Mouse (Mus musculus) adrenal gland, postnatal 14 days (tissue): Measurements from ENCODE around the gene E130218I03Rik. TPM values are rescaled to one million over a fixed set of nuclear protein-coding genes. Genes with fewer than 3 reads are reported as not detected.
A peak's percentile ranks its signal among the peaks of the same experiment; 100 is the strongest.

Source experiments
- DNase-seq: peaks from one replicate; pipeline ENCODE4 v3.0.0; 2021; ENCODE audit warnings: mixed read lengths
- long read RNA-seq, 2 experiments: library from polyadenylated mRNA; stranded (forward); transcript quantifications; one replicate each; pipeline ENCODE4 v2.0.0; 2021
- total RNA-seq: library from RNA; stranded (reverse); gene quantifications from 2 replicates; pipeline ENCODE4 v1.2.3, GENCODE M21; 2021

Gene E130218I03Rik
- not detected in 2 replicates for total RNA-seq
- long read RNA-seq, experiment 1, result 0 reads
- long read RNA-seq, experiment 2, result 0 reads

DNA sequence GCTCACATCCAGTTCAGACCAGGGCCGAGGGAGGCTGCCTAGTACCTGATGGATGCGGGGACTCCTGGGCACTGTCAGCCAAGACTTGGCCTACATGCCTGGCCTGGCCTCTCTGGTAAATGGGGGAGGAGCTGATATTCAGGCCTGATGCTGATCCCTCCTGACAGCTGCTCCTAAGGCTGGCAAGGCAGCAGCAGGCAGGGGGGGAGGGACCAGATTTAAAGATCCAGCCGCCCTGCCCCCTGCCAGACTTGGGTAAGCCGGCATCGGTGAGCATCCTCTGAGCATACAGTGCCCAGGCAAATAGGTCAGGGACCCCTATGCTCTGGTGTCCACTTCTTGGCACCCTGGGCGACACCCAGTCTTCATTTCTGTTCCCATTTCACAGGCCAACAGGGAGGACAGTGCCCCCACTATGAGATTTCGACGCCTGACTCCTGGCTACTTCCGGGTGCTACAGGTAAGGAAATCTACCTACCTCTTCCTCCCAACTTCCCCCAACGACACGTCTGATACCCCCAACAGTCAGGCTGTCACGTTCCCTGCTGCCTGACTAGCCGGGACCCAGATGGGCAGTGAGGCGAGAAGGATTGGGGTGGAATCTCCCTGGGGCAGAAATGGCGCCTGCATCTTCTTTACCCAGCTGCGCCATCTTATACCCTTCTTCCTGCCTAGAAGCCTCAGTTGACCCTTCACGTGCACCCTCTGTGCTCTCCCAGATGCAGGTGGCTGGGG lies at the start of gene E130218I03Rik:
E130218I03Rik (plus strand) TSS at position 147 of the 735 bp plus-strand sequence.
- no peak for DNase-seq

DNA sequence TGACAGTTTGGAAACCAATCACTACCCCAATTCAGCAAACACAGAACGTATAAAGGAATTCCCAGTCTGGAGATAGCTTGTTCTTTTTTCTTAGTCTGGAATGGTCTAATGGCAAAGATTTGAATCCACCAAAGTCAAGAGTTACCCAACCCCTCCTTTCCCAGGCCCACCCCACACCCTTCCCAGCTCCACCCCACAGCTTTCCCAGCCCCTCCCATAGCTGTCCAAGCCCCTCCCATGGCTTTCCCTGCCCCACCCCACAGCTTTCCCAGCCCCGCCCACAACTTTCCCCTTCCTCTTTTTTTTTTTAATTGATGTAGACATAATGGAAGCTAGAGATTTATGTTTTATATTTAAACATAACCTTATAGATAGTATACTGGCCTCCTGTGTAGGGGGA lies 44.1 kb upstream of the E130218I03Rik start:
- DNase-seq, result no peak

DNA sequence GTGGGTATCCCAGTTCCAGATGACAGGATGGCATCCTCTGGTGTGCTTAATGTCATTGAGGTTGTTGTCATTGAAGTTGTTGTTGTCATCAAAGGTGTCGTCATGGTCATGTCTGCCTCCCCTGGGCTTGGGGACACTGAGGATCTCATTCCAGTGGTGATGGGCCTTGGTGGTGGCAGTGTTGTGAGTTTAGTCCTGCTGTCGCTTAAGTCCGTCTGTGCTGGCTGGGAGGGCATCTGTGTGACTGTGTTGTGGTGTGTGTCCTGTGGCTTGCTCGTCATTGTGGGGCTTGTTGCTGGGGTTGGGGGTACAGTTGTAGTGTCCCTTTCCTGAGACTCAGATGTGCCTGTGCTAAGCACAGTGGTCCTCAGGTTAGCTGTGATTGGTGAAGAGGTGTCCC lies 40.6 kb upstream of the E130218I03Rik start, which contains the start of gene Gm7534:
Gm7534 (minus strand) TSS at position 101 of the 400 bp plus-strand sequence.
- DNase-seq, result no peak

DNA sequence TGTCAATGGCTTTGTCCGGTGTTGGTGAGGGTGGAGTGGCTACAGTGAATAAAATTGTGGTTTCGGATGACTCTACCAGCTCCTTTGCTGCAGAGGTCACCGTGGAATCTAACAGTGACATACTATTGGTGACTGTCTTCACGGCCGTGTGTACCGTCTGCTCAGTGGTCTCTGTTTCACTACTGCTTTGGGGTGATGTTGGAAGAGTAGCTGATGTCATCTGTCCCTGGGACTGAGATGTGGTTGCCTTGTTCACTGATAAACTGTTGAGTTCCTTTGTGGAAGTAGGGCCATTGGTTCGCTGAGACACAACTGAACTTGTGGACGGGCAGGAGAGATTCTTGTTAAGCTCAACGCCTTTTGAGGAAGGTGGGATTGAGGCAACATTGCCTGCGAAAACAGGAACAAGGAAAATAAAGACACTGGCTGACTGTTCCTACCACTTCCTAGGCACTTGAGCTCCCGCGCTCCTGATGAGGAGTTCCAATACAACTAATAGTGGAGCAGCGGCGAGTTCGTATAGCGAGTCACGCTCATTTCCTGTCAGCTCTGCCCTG lies 40.0 kb upstream of the E130218I03Rik start:
- no peak for DNase-seq

DNA sequence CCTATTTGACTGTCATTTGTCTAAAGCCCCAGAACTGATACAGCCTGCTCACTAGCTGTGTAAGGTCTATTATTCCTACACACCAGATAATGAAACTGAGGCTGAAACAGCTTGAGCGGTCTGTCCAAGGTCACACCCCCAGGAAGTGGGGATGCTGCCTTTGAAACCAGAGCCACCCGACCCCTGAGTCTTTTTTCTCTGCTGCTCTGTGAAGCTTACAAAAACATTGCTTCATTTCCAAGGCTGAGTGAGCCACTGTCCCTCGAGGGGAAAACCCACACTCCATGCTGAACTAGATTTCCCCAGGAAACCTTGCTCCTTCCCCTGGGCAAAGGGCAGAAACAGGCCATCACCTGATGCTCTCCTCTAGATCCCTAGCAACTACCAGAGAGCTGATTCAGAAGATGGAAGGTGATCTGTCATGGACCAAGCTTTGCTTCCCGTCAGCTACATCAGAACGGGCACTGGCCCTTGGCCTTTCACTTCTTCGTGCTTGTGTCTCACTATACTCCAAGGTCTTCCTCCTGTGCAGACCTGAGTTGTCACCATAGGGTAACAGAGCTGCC lies 36.9 kb upstream of the E130218I03Rik start:
- peak; percentile 28 for DNase-seq

DNA sequence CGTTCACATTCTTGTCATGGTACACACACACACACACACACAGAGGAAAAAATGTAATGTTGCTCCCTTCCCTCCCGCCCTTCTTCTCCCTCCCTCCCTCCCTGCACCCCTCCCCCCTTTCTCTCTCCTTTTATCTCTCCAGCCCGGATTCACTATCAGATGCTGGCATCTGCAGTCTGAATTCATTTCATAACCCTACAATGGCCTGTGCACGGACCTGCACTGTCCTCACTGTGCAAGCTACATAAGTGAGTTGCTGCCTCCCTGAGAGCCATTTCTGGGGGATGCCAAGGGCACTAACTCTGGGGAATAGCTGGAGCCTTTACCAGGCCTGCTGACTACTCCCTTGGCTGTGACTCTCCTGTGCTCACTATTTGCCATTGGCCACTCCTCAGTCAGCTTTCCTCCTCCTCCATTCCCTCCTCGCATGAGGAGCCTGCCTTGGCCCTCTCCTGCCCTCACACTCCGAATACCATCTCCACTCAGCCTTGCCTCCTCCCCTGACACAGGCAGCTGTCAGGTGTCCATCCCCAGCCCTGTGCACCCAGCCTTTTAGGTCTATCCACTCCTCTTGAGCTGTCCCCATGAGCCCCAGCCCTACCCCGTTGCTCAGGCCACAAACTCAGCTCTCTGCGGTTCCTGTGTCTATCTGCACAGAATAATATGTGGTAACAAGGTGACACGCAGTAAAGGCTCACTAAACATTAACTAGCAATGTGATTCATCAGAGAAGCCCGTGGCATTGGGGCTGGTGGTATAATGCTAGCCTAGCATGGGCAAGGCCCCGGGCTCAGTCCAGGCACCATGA lies 20.5 kb upstream of the E130218I03Rik start:
- DNase-seq, result no peak

DNA sequence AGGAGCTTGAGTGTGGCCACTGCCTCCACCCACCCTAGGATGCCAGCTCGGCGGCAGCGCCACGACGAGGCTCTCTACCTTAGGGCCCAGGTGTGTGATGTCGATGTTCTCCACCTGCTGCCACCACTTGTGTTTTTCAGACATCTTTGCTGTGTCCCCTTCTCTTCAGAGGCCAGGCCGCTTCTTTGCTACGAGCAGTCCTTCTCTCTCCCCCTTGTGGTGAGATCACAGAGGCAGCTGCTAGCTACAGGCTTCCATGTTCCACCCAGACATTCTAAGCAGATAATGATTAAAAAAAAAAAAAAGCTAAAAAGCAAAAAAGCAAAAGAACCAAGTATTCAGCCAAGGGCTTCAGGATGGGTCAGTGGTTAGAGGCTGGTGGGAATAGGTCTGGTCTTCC lies 16.3 kb upstream of the E130218I03Rik start, which contains the start of gene Catsper4:
Catsper4 (minus strand) TSS at position 190 of the 400 bp plus-strand sequence.
- DNase-seq, result no peak

DNA sequence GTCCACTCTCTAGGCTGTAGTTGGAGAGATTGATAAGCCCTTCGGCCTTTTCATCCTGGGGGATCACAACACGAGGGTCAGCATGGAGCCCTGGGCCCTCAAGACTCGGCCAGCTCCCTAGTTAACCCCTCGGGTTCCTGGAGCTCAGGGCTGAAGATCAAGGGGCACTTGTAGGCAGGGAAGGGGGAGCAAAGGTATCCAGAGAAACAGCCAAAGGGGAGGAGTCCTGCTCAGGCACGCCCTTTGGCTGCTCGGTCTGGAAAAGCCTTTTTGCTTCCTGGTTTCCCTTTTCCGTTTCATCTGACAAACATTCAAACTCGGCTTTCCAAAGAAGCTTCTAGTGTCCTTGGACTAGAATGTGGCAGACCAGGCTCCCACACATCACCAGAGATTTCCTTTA lies 13.0 kb upstream of the E130218I03Rik start:
- DNase-seq, result no peak

DNA sequence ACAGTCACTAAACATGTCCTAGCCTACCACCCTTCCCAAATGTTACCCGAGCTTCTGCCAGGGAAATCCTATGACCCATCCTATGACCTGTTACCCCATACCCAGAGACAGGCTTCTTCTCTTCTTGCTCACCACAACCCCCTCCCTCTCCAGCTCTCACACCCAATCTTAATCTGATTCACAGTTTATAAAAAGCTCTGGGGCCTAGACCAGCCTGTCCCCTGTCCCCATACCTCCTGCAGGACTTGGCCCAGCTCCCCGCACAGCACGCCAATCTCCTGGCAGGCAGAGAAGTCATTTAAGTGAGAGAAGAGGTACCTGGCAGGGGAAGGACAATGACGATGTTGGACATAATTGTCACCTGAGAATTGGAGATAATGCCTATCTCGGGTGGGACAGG lies 8.6 kb upstream of the E130218I03Rik start:
- DNase-seq, result no peak

DNA sequence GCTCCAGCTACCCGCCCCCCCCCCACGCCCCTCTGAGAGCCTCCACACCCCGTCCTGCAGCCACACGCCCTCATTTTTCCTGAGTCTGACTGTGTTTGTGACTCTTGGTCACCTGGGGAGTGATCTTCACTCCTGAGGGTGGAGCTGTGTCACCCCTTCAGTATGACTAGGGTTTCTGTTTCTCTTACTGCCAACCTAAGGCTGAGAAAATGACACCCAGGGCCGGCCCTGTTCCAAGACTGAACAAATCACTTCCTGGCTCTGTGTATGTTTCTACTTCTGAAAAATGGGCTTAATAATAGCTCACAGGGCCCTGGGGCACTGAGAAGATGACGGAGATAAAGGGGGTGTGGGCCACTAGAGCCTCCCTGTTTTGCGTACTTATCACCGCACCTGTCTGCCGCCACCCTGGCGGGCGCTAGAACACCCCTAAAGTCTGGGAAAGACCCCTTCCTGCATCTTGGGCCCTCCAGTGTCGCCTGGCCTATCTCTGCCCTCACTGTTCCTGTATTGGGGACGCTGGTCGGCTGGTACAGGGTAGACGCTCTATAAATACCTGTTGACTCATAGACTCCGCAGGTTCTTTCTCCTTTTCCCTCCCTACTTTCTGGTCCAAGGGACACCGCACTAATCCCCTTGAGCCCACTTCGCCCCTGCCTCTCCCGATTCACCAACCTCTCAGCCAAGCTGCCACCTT lies 5.7 kb upstream of the E130218I03Rik start:
- no peak for DNase-seq

DNA sequence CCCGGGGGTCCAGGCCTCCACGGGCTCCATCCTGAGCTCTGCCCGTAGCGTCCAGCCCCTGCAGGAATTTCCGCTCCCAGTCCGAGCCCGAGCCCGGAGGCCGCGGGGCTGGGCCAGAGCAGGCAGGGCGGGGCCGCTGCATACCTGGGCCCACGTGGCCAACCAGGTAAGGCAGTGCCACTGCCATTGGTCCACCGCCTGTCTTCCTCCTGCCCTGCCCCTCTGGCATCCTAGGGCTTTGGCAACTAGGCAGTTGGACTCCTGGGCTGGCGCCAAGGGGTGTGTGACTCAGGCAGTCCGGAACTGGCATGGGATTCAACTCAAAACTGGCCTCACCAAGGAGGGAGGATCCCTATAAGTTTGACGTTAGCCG lies 5.2 kb upstream of the E130218I03Rik start, which contains the start of gene Cnksr1:
Cnksr1 (minus strand) TSS at position 121 of the 373 bp plus-strand sequence.
- peak; percentile 95 for DNase-seq

DNA sequence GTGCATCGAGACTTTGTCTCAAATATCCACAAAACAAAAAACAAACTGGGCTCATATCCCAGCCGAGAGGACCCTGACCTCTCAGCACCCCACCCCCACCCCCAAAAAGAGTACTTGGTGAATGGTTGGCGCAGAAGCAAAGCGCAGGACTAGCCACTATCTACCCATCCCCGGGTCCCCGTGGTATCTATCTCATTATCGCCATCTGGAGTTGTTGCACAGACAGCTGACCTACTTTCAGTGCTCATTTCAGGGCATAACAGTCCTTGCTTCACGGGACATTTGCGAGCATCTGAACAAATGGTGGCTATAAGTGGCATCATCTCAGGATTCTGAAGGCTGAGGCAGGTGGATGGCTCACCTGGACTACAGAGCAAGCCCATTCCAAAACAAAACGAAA lies 4.8 kb upstream of the E130218I03Rik start:
- no peak for DNase-seq

DNA sequence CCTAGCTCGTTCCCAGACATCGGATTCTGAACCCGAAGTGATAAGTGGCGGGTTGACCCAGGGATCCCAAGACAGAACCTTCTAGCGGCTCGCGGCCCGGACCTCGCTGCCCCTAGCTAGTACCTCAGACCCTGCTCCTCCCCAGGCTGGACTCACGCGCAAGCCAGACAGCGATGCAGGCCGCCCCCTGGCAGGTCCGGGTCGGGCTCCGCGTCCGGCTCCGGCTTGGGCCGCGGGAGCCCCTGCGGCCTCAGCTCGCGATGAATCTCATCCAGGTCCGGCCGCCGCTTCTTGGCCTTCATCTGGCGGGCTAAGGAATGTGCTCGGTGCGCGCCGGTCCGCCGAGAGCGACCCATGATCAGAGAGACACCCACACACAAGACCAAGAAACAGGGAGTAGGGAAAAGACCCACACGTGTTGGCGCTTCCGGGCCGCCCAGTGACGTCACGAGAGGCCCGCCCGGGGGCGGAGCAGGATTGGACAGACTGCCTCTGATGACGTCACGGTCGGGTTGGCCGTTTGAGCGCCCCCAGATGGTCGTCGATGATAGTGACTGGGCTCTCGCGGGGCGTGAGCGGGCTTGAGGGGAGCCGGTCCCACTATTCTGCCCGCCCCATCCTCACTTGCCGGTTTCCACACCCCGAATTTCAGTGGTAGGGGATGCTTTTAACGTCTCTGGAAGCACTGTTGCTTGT lies 1.8 kb downstream of the E130218I03Rik start, which contains the start of gene Zfp593:
Zfp593 (minus strand) TSS at position 445 of the 696 bp plus-strand sequence.
- DNase-seq, result peak; percentile 98

DNA sequence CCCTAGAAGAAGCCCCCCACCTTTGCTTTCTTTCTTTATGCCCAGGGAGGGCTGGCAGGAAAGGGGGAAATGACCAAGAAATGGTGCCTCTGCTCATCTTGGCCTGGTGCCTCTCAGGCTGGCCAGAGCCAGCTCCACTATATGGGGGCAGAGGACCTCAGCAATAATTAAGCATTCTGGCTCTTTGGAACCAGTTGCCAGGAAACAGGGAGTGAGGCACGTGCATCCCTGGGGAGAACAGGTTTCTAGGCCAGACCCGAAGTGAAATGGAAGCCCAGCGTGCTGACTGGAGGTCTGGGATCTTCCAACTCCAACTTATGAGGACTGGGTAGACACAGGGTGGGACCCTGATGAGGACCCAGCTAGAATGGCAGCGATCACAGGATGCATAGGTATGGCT lies 2.8 kb downstream of the E130218I03Rik start:
- DNase-seq, result no peak

DNA sequence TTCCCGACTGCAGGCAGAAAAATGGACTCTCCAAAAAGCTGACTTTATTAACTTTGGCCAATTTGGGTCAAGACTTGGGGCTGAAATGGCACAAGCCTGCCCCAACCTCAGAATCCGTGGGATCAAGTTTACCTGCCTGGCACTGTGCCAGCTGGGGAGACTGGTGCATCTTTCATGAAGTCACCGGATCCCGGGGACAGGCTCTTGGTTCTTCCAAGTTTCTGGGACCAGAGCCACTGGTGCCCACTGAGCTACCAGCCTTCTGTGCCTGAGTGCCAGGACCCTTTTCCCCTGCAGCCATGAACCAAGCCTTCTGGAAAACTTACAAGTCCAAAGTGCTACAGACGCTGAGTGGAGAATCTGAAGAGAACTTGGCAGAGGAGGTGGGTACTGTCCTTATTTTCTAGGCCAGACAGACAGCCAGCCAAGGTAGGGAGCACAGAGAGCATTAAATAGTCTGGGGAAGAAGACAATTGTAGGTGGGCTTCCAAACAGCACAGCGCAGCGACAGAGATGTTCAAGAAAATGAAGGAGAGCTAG lies 3.3 kb downstream of the E130218I03Rik start, which contains the start of gene Gm30191:
Gm30191 (plus strand) TSS at position 217 of the 540 bp plus-strand sequence.
- DNase-seq, result no peak

DNA sequence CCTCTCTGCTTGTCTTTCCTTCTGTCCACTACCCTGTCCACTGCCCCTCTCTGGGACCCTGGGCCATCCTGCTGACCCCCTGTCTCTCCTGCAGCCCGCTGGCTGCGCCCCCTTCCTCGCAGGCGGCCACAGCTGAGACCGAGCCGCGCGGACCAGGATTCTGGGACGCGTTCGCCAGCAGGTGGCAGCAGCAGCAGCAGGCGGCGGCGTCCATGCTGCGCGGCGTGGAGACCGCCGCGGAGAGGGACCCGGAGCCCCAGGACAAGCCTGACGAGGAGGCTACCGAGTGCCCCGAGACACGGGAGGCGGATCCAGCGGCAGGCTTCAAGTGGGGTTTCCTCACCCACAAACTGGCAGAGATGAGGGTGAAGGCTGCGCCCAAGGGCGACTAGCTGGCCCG lies 6.2 kb downstream of the E130218I03Rik start:
- DNase-seq, result peak; percentile 85

DNA sequence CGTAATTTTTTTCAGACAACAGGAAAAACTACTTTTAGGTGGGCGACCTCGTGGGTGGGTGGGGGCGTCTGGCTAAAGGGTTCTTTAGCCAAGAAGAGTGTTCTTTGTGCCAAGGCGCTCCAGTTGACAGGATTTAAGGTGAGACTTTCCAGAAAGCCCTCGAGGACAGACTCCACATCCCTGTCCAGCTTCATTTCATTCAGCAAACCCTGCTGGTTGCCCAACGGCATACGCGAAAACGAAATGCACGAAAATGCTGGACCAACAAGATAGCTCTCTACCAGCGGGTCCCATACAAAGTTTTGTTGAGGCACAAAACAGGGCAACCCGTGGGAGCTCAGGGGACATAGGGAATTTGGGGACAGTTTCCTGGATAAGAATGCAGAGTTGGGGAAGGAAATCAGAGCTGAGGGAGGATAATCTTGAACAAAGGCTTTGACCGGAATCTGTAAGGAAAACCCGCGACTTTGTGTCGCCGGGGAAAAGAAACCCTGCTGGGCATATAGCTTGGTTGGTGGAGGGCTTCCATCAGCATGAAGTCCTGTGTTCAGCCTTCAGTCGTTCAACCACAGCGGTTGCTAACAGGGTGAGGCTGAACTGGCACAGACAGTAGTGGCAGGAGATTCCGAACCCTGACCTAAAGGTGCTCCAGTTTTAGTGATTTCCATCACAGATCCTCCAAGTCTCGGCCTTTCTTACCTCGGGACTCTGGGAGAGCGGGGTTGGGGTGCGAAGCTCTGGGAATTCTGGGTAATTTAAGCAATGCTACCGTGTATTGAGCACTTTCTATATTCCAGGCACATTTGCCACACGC lies 6.9 kb downstream of the E130218I03Rik start:
- DNase-seq, result no peak

DNA sequence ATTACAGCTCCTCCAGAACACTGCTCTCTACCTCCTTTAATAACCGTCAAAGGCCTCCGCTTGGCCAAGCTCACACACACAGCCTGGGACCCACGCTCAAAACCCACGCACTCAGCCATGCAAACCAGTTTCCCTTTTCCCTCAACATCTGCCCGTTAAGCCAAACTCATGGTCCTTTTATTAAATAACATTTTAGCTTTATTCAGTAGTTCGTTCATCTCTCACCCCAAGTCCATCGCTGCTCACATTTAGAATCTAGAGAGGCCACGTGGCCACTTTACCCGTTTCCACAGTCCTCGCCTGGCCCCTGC lies 7.4 kb downstream of the E130218I03Rik start:
- no peak for DNase-seq

DNA sequence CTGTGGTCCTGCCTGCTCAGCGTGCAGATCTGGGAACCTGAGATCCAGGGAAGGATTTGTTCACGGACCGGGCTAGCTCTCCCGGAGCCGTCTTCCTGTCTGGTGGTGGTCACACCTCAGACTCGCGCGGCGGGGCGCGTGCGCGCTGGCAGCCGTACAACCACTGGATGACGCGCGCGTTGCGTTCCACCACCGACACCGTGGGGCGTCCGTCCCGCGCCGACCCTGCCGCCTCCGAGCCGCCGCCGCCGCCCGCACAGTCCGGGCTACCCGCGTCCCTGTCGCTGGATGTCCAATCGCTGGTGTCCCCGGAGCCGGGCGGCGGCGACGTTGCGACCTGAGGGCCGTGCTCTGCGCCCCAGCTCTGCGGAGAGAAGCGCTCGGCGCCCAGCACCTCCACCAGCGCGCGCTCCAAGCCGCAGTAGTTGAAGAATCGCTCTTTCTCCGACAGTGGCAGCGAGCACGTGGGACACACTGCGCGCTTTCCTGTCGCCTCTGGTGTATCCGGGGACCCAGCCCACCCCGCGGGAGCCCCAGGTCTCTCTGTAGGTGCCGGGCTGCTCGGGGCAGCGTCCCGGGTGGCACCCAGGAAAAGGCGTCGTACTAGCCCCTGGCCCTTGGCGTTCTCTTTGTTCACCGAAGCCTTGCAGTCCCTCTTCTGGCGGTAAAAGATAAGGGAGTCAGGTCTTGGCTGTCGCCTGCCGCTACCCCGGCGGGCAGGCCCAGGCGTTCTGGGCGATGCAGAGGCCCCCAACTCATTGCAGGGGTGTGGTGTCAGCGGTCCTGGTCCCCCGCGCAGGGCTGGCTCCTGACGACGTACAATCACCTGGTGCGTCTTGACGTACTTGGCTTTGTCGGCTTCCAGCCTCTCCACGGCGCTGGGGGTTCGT lies 8.0 kb downstream of the E130218I03Rik start:
- peak; percentile 55 for DNase-seq
